Mouse (Mus musculus): ENCODE results near the gene Eif4ebp2.

- TF ChIP-seq CTCF (IDR thresholded peaks at IDR 0.05; ENCODE audit: low read depth) (no peak), EP300 (IDR thresholded peaks at IDR 0.05; ENCODE audit: low read depth) (no peak)
Observed at GRCm38 (mm10) chr10:61445016-61445415, 7.4 kb downstream of the Eif4ebp2 start.

Data from liver, postnatal 0 days (tissue).